Mouse (Mus musculus) heart, embryonic 12.5 days (tissue): ENCODE measurements around the gene Syt11. TPM values are rescaled to one million over a fixed set of nuclear protein-coding genes. Genes with fewer than 3 reads are reported as not detected.

Experiments used
- ATAC-seq: fragments of 200-750 bp; cut with Nextera tagmentation; 2 replicates; pipeline ENCODE4 v1.8.0; 2017; ENCODE audit warnings: moderate TSS enrichment, moderate library complexity; ENCODE audit not compliant: insufficient number of reproducible peaks, low FRiP score
- H3K27ac ChIP-seq: fragments of 300-500 bp; sonication (generic); 2 replicates; pipeline ENCODE4 v1.5.1; 2016; ENCODE audit warnings: mild to moderate bottlenecking, moderate library complexity; ENCODE audit not compliant: poor library complexity, severe bottlenecking
- H3K27me3 ChIP-seq: fragments of 300-500 bp; sonication (generic); replicated peaks from 2 replicates; pipeline ENCODE4 v1.6.1; 2016; ENCODE audit warnings: mild to moderate bottlenecking, moderate library complexity
- H3K36me3 ChIP-seq: fragments of 300-500 bp; sonication (generic); 2 replicates; pipeline ENCODE4 v1.6.1; 2016; ENCODE audit warnings: mild to moderate bottlenecking, moderate library complexity
- H3K4me1 ChIP-seq: fragments of 300-500 bp; sonication (generic); replicated peaks from 2 replicates; pipeline ENCODE4 v1.6.1; 2016; ENCODE audit warnings: mild to moderate bottlenecking
- H3K4me2 ChIP-seq: fragments of 300-500 bp; sonication (generic); 2 replicates; pipeline ENCODE4 v1.6.1; 2016; ENCODE audit warnings: mild to moderate bottlenecking, moderate library complexity
- H3K4me3 ChIP-seq: fragments of 300-500 bp; sonication (generic); 2 replicates; pipeline ENCODE4 v1.5.1; 2016; ENCODE audit warnings: mild to moderate bottlenecking
- H3K9ac ChIP-seq: fragments of 300-500 bp; sonication (generic); 2 replicates; pipeline ENCODE4 v1.6.1; 2016; ENCODE audit warnings: mild to moderate bottlenecking, moderate library complexity
- H3K9me3 ChIP-seq: fragments of 300-500 bp; sonication (generic); replicated peaks from 2 replicates; pipeline ENCODE4 v1.6.1; 2016; ENCODE audit warnings: mild to moderate bottlenecking, moderate library complexity
- polyA plus RNA-seq: library from polyadenylated mRNA; unstranded; fragments of >200 nt; fragmentation: Nextera tagmentation; extraction: Ambion mirVana; gene quantifications from 2 replicates; pipeline ENCODE4 v1.2.1, GENCODE M21; 2016

Syt11 gene
- polyA plus RNA-seq, 1 experiment from 2014 or later, result 20.0 TPM

GRCm38 (mm10) chr3:88695545-88695944, 79.4 kb downstream of the Syt11 start:
- H3K9me3 ChIP-seq, result no peaks in the 10 kb centered on the region
- no peaks in the 10 kb centered on the region for H3K27me3 ChIP-seq
- no peak overlapping the region for H3K27ac ChIP-seq
- H3K4me1 ChIP-seq, result peaks cover 7% of the 10 kb centered on the region
- H3K36me3 ChIP-seq, result peaks cover 95% of the 10 kb centered on the region
- H3K9ac ChIP-seq, result no peak overlapping the region
- no peak overlapping the region for H3K4me2 ChIP-seq
- no peak for ATAC-seq
- H3K4me3 ChIP-seq, result no peak overlapping the region

Other genes with a start within 250 kb of the Syt11 start
- 11.8 and 13.9 TPM in 2 replicates for gene Mex3a, start 242.8 kb downstream of the Syt11 start, polyA plus RNA-seq
- gene Rab25, start 226.9 kb downstream of the Syt11 start, polyA plus RNA-seq, result 0.55 TPM in 1 of 2 replicates, not detected in the other
- gene Lamtor2, start 222.1 kb downstream of the Syt11 start, polyA plus RNA-seq, result 108 and 114 TPM in 2 replicates
- gene Ubqln4, start 221.4 kb downstream of the Syt11 start, polyA plus RNA-seq, result 46.5 and 47.9 TPM in 2 replicates
- gene Ssr2, start 199.3 kb downstream of the Syt11 start, polyA plus RNA-seq, result 181 and 185 TPM in 2 replicates
- 84.5 and 91.8 TPM in 2 replicates for gene Arhgef2, start 169.2 kb downstream of the Syt11 start, polyA plus RNA-seq
- gene Rxfp4, start 122.0 kb downstream of the Syt11 start, polyA plus RNA-seq, result not detected in 2 replicates
- 75.3 and 75.6 TPM in 2 replicates for gene Khdc4, start 89.4 kb downstream of the Syt11 start, polyA plus RNA-seq
- gene Rit1, start 58.3 kb downstream of the Syt11 start, polyA plus RNA-seq, result 45.9 and 46.5 TPM in 2 replicates
- 11.9 and 12.3 TPM in 2 replicates for gene Gon4l, start 60.1 kb upstream of the Syt11 start, polyA plus RNA-seq
- 48.9 and 52.4 TPM in 2 replicates for gene Msto1, start 138.8 kb upstream of the Syt11 start, polyA plus RNA-seq
- gene Ash1l, start 175.5 kb upstream of the Syt11 start, polyA plus RNA-seq, result 15.9 and 17.2 TPM in 2 replicates
- 141 and 146 TPM in 2 replicates for gene Dap3, start 176.0 kb upstream of the Syt11 start, polyA plus RNA-seq